Mouse (Mus musculus): ENCODE results near the gene Castor1. TPM values are rescaled to one million over a fixed set of nuclear protein-coding genes. Genes with fewer than 3 reads are reported as not detected.
A peak's percentile ranks its signal among the peaks of the same experiment; 100 is the strongest.

The Castor1 gene
- polyA plus RNA-seq, 1 experiment from 2014 or later, result 2.7 TPM

DNA sequence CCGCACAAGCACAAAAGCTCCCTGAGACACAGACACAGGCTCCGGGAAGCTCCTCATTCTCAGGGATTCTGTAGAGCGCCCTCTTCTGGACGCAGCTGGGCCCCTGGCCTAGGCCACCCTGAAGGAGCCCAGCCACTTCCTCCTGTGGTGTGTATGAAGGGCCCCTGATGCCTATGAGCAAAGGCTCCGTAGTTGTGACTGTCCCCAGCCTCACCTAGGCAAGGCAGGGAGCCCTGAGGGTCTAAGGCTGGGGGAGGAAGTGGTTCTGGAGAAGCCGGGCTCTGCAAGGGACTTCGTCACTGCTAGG is 43.1 kb downstream of the Castor1 start:
- H3K4me1 ChIP-seq (replicated peaks), result peaks cover 46% of the 10 kb centered on the region
- peak overlapping the region; percentile 17; the same call in 1 of the 2 replicates for H3K27ac ChIP-seq
- DNase-seq (ENCODE audit: low spot score), result peak; percentile 49
- no peak overlapping the region for H3K4me3 ChIP-seq
- 50% methylated on average over 7 of the region's 7 CpGs for WGBS
- peaks cover 47% of the 10 kb centered on the region for H3K27me3 ChIP-seq (ENCODE audit: insufficient read depth, poor library complexity, severe bottlenecking)
- H3K9me3 ChIP-seq, result no peaks in the 10 kb centered on the region
- no peaks in the 10 kb centered on the region for H3K36me3 ChIP-seq

GRCm38 (mm10) chr11:4261969-4262368 is 43.9 kb downstream of the Castor1 start:
- Histone ChIP-seq H3K36me3 (no peaks in the 10 kb centered on the region), H3K27me3 (ENCODE audit: insufficient read depth, poor library complexity, severe bottlenecking) (peaks cover 55% of the 10 kb centered on the region), H3K4me3 (no peak overlapping the region), H3K9me3 (no peaks in the 10 kb centered on the region), H3K4me1 (replicated peaks) (peaks cover 54% of the 10 kb centered on the region), H3K27ac (no peak overlapping the region)
- DNase-seq (ENCODE audit: low spot score), result no peak
- 57% methylated on average over 5 of the region's 5 CpGs for WGBS

DNA sequence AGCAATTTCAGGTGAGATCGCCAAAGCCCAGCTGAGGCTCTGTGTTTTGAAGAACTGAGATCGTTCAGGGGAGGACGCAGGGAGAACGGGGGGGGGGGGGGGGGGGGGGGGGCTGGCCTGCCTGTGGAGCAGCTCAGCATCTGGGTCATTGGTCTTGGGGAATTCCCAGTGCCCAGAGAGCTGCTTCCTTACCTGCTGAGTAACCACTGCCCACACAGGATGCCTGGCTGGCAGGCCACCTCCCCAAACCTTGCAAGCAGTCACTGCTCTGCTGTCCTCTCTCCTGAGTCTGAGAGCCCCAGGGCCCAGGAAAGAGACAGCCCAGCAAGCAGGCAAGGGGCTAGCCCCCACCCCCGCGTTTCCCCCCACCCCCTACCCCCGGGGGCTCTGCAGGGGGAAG is 44.8 kb downstream of the Castor1 start:
- H3K4me1 ChIP-seq (replicated peaks), result peaks cover 58% of the 10 kb centered on the region
- no peak overlapping the region for H3K27ac ChIP-seq

GRCm38 (mm10) chr11:4263296-4263695 is 45.3 kb downstream of the Castor1 start:
- Histone ChIP-seq H3K9me3 (no peaks in the 10 kb centered on the region), H3K27ac (no peak overlapping the region), H3K4me3 (no peak overlapping the region), H3K27me3 (ENCODE audit: insufficient read depth, poor library complexity, severe bottlenecking) (peaks cover 61% of the 10 kb centered on the region), H3K4me1 (replicated peaks) (peaks cover 58% of the 10 kb centered on the region), H3K36me3 (no peaks in the 10 kb centered on the region)
- no peak for DNase-seq (ENCODE audit: low spot score)
- 41% methylated on average over 1 of the region's 1 CpGs for WGBS

More for the DNA sequence above, 44.8 kb downstream of the Castor1 start:
- no peaks in the 10 kb centered on the region for H3K36me3 ChIP-seq
- H3K27me3 ChIP-seq (ENCODE audit: insufficient read depth, poor library complexity, severe bottlenecking), result peaks cover 58% of the 10 kb centered on the region
- H3K9me3 ChIP-seq, result no peaks in the 10 kb centered on the region
- H3K4me3 ChIP-seq, result no peak overlapping the region
- DNase-seq (ENCODE audit: low spot score), result no peak
- 18% methylated on average over 7 of the region's 7 CpGs for whole genome bisulfite sequencing

DNA sequence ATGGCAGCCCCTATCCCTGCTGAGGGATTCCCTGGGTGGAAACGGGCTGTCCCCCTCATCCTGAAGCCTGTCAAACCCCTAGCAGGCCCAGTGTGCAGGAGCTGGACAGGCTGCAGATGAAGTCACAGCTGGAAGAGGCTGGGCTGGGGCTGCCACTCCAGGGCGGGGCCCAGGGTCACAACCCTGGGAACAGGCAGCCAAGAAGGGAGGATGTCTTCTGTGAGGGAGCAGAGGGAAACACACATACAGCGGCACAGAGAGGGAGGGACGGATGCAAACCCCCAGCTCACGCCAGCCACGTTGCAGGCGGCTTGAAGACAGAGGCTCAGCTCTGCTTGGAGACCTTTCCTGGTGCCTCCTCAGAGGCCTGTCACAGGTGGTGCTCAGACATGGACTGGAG is 46.0 kb downstream of the Castor1 start:
- H3K27me3 ChIP-seq (ENCODE audit: insufficient read depth, poor library complexity, severe bottlenecking), result peaks cover 69% of the 10 kb centered on the region
- no peaks in the 10 kb centered on the region for H3K36me3 ChIP-seq
- H3K4me3 ChIP-seq, result no peak overlapping the region
- 63% methylated on average over 7 of the region's 7 CpGs for WGBS
- peak overlapping the region; percentile 9; the same call in 1 of the 2 replicates for H3K27ac ChIP-seq
- DNase-seq (ENCODE audit: low spot score), result no peak
- H3K4me1 ChIP-seq (replicated peaks), result peaks cover 54% of the 10 kb centered on the region
- no peaks in the 10 kb centered on the region for H3K9me3 ChIP-seq

- Histone ChIP-seq H3K4me3 (peak overlapping the region; percentile 60), H3K27me3 (ENCODE audit: insufficient read depth, poor library complexity, severe bottlenecking) (peaks cover 91% of the 10 kb centered on the region), H3K27ac (peak overlapping the region; percentile 74), H3K9me3 (no peaks in the 10 kb centered on the region), H3K36me3 (no peaks in the 10 kb centered on the region), H3K4me1 (replicated peaks) (peaks cover 52% of the 10 kb centered on the region)
- peak; percentile 46 for DNase-seq (ENCODE audit: low spot score)
- WGBS, result 1% methylated on average over 61 of the region's 61 CpGs
These were observed 48.5 kb downstream of the Castor1 start for GRCm38 (mm10) chr11:4266271-4267201.

DNA sequence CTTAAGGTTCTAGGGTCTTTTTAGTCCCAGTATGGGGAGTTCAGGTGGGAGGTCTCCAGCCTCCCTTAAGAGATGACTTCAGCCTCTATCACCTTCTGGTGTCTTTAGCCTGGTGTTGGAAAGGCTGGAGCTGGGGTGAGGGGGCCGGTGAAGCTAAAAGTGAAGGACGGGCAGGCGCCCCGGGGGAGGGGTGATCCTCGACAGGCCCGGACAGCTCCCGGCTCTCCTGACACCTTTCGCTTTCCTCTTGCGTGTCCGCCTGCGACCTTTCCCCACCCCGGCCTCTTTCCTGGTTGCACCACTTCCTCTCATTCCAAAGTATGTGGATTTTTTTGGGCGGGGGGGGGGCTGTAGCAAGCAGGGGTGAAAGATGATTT is 49.2 kb downstream of the Castor1 start:
- 5% methylated on average over 13 of the region's 13 CpGs for WGBS
- peaks cover 49% of the 10 kb centered on the region for H3K4me1 ChIP-seq (replicated peaks)
- DNase-seq (ENCODE audit: low spot score), result no peak
- H3K9me3 ChIP-seq, result no peaks in the 10 kb centered on the region
- peak overlapping the region; percentile 60 for H3K4me3 ChIP-seq
- H3K27ac ChIP-seq, result no peak overlapping the region; the same call in 1 of the 2 replicates
- H3K27me3 ChIP-seq (ENCODE audit: insufficient read depth, poor library complexity, severe bottlenecking), result peaks cover 89% of the 10 kb centered on the region
- H3K36me3 ChIP-seq, result no peaks in the 10 kb centered on the region

GRCm38 (mm10) chr11:4268500-4268899 is 50.5 kb downstream of the Castor1 start:
- Histone ChIP-seq H3K27ac (no peak overlapping the region), H3K27me3 (ENCODE audit: insufficient read depth, poor library complexity, severe bottlenecking) (peaks cover 78% of the 10 kb centered on the region), H3K4me1 (replicated peaks) (peaks cover 38% of the 10 kb centered on the region), H3K36me3 (no peaks in the 10 kb centered on the region), H3K9me3 (no peaks in the 10 kb centered on the region), H3K4me3 (no peak overlapping the region)
- no peak for DNase-seq (ENCODE audit: low spot score)
- 87% methylated on average over 6 of the region's 6 CpGs for WGBS

DNA sequence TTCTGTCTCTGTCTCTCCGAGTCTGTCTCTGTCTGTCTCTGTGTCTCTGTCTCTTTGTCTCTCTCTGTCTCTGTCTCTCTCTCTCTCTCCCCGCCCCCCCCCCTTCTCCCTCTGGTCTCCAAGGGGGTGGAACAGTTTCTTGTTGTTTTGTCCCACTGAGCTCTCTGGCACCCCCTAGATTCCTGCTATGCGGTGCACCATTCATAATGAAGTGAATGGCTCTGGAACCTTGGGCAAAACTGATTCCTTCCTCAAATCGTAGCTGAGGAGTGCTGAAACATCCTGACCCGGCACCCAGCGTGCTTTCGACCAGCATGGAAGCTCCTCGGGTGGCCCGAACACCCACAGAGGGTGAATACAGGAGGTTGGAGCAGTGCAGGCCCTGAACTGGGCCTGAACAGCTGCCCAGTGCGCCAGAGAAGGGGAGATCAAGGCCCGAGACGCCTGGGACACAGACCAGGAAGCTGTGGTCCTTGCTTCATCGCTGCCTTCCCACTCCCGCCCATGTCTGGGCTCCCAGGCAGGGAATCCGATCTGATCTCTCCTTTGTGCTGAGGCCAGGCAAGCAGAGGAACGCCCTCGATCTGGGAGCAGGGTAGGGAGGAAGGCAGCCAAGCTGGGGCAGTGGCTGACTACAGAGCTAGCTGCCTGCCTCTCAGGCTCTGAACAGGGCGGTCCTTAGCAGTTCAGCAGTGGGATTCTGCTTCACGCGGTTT is 52.9 kb downstream of the Castor1 start:
- WGBS, result 24% methylated on average over 19 of the region's 20 CpGs

GRCm38 (mm10) chr11:4271544-4271943 is 53.5 kb downstream of the Castor1 start:
- DNase-seq (ENCODE audit: low spot score), result no peak
- no peak overlapping the region for H3K27ac ChIP-seq
- H3K27me3 ChIP-seq (ENCODE audit: insufficient read depth, poor library complexity, severe bottlenecking), result peaks cover 47% of the 10 kb centered on the region
- H3K36me3 ChIP-seq, result no peaks in the 10 kb centered on the region
- WGBS, result 54% methylated on average over 11 of the region's 11 CpGs
- H3K4me3 ChIP-seq, result no peak overlapping the region
- peaks cover 21% of the 10 kb centered on the region for H3K4me1 ChIP-seq (replicated peaks)
- H3K9me3 ChIP-seq, result no peaks in the 10 kb centered on the region

More for the DNA sequence above, 52.9 kb downstream of the Castor1 start:
- no peaks in the 10 kb centered on the region for H3K9me3 ChIP-seq
- H3K27ac ChIP-seq, result peak overlapping the region; percentile 74
- H3K36me3 ChIP-seq, result no peaks in the 10 kb centered on the region
- DNase-seq (ENCODE audit: low spot score), result peak; percentile 18
- no peak overlapping the region for H3K4me3 ChIP-seq
- H3K4me1 ChIP-seq (replicated peaks), result peaks cover 27% of the 10 kb centered on the region
- peaks cover 54% of the 10 kb centered on the region for H3K27me3 ChIP-seq (ENCODE audit: insufficient read depth, poor library complexity, severe bottlenecking)

Other genes with a start within 250 kb of the Castor1 start
- 0.13 and 0.22 TPM in 2 replicates for gene 4930556J24Rik, start 241.4 kb upstream of the Castor1 start, polyA plus RNA-seq (2016; fragmentation: Nextera tagmentation; extraction: Ambion mirVana)
- gene Gal3st1, start 234.6 kb upstream of the Castor1 start, polyA plus RNA-seq (2016; fragmentation: Nextera tagmentation; extraction: Ambion mirVana), result 1.1 and 1.3 TPM in 2 replicates
- not detected in 2 replicates for gene Sec14l4, start 186.8 kb upstream of the Castor1 start, polyA plus RNA-seq (2016; fragmentation: Nextera tagmentation; extraction: Ambion mirVana)
- gene Sec14l3, start 153.4 kb upstream of the Castor1 start, polyA plus RNA-seq (2016; fragmentation: Nextera tagmentation; extraction: Ambion mirVana), result not detected in 2 replicates
- gene Mtfp1, start 122.8 kb upstream of the Castor1 start, polyA plus RNA-seq (2016; fragmentation: Nextera tagmentation; extraction: Ambion mirVana), result 8.7 and 9.9 TPM in 2 replicates
- 2.6 and 3.0 TPM in 2 replicates for gene Sec14l2, start 94.8 kb upstream of the Castor1 start, polyA plus RNA-seq (2016; fragmentation: Nextera tagmentation; extraction: Ambion mirVana)
- 22.0 and 25.8 TPM in 2 replicates for gene Rnf215, start 83.0 kb upstream of the Castor1 start, polyA plus RNA-seq (2016; fragmentation: Nextera tagmentation; extraction: Ambion mirVana)
- 7.8 and 8.5 TPM in 2 replicates for gene Ccdc157, start 57.9 kb upstream of the Castor1 start, polyA plus RNA-seq (2016; fragmentation: Nextera tagmentation; extraction: Ambion mirVana)
- gene Sf3a1, start 57.9 kb upstream of the Castor1 start, polyA plus RNA-seq (2016; fragmentation: Nextera tagmentation; extraction: Ambion mirVana), result 92.1 and 95.3 TPM in 2 replicates
- gene Tbc1d10a, start 31.4 kb upstream of the Castor1 start, polyA plus RNA-seq (2016; fragmentation: Nextera tagmentation; extraction: Ambion mirVana), result 29.4 and 32.3 TPM in 2 replicates
- gene Osm, start 18.2 kb downstream of the Castor1 start, polyA plus RNA-seq (2016; fragmentation: Nextera tagmentation; extraction: Ambion mirVana), result 0.09 TPM in 1 of 2 replicates, not detected in the other
- 0.05 and 0.09 TPM in 2 replicates for gene Lif, start 39.3 kb downstream of the Castor1 start, polyA plus RNA-seq (2016; fragmentation: Nextera tagmentation; extraction: Ambion mirVana)
- gene Hormad2, start 222.9 kb downstream of the Castor1 start, polyA plus RNA-seq (2016; fragmentation: Nextera tagmentation; extraction: Ambion mirVana), result 0.07 TPM in 1 of 2 replicates, not detected in the other